Mouse (Mus musculus) lung, embryonic 15.5 days (tissue): Measurements from ENCODE around the gene Adamts7. TPM values are rescaled to one million over a fixed set of nuclear protein-coding genes. Genes with fewer than 3 reads are reported as not detected.

Source experiments
- ATAC-seq: fragments of 200-750 bp; cut with Nextera tagmentation; 2 replicates; pipeline ENCODE4 v1.8.0; 2017; ENCODE audit warnings: moderate number of reproducible peaks, borderline replicate concordance; ENCODE audit not compliant: low FRiP score, low TSS enrichment; ENCODE audit errors: extremely low read depth
- H3K27ac ChIP-seq: fragments of 300-500 bp; sonication (generic); 2 replicates; pipeline ENCODE4 v1.5.1; 2015; ENCODE audit warnings: moderate library complexity, mild to moderate bottlenecking, inconsistent platforms
- H3K27me3 ChIP-seq: fragments of 300-500 bp; sonication (generic); 2 replicates; pipeline ENCODE4 v1.6.1; 2015; ENCODE audit warnings: inconsistent platforms
- H3K36me3 ChIP-seq: fragments of 300-500 bp; sonication (generic); 2 replicates; pipeline ENCODE4 v1.6.1; 2015; ENCODE audit warnings: inconsistent platforms
- H3K4me1 ChIP-seq: fragments of 300-500 bp; sonication (generic); 2 replicates; pipeline ENCODE4 v1.6.1; 2015; ENCODE audit warnings: inconsistent platforms
- H3K4me2 ChIP-seq: fragments of 300-500 bp; sonication (generic); 2 replicates; pipeline ENCODE4 v1.6.1; 2015; ENCODE audit warnings: inconsistent platforms, mild to moderate bottlenecking, moderate library complexity
- H3K4me3 ChIP-seq: fragments of 300-500 bp; sonication (generic); 2 replicates; pipeline ENCODE4 v1.5.1; 2015; ENCODE audit warnings: mild to moderate bottlenecking, inconsistent platforms
- H3K9ac ChIP-seq: fragments of 300-500 bp; sonication (generic); 2 replicates; pipeline ENCODE4 v1.6.1; 2015; ENCODE audit warnings: inconsistent platforms
- H3K9me3 ChIP-seq: fragments of 300-500 bp; sonication (generic); 2 replicates; pipeline ENCODE4 v1.6.1; 2016; ENCODE audit warnings: inconsistent platforms
- WGBS: fragments of 180-500 bp; shearing (Covaris S2); methylation state at CpG from one replicate; pipeline ENCODE4 v1.1.7; 2015; 5-methylcytosine and 5-hydroxymethylcytosine counted together
- polyA plus RNA-seq: library from polyadenylated mRNA; unstranded; fragments of >200 nt; fragmentation: Nextera tagmentation; extraction: Ambion mirVana; gene quantifications from 2 replicates; pipeline ENCODE4 v1.2.1, GENCODE M21; 2015

The Adamts7 gene
- polyA plus RNA-seq, 1 experiment from 2014 or later = 20.9 TPM

DNA sequence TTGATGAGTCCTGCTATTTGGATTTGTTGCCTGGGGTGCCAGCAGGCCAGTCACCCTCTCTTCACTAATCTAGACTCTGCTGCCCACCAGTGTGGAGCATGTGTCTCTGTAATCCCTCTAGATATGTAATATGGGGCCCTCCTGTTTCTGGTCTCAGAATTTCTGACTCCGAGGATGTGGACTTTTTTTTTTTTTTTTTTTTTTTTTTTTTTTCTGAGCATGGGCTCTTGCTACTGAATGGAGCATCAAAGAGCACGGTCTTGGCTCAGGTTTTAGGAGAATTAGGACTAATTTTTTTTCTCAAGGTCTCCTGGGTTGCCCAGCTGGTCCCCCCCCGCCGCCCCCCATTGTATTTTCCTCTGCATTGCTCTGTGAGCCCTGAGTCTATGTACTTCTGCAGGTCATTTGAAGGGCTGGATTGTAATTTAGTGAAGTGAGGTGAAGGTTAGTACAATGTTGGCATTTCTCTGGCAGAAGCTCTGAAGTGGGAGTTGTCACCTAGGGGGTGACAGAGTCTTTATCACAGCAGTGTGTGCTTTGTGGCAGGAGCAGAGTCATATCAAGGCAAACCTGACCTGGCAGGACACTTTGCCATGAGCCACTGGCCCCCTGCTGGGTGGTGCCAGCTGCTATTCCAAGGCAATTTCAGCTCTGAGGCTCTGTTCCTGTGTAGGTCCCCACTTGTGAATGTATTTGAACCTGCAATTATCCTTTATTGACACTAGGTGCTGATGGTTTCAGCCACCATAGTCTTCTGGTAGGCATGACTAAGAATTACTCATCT, 2.0 kb downstream of the Adamts7 start:
- no peak for ATAC-seq
- H3K36me3 ChIP-seq = no peaks in the 10 kb centered on the region
- H3K4me1 ChIP-seq = peaks cover 26% of the 10 kb centered on the region
- no peak overlapping the region for H3K4me3 ChIP-seq
- no peak overlapping the region for H3K27ac ChIP-seq
- WGBS = 58% methylated on average over 4 of the region's 4 CpGs
- peak overlapping the region; percentile 85 for H3K4me2 ChIP-seq
- H3K27me3 ChIP-seq = no peaks in the 10 kb centered on the region
- no peak overlapping the region for H3K9ac ChIP-seq
- no peaks in the 10 kb centered on the region for H3K9me3 ChIP-seq

- ATAC-seq = no peak
- Histone ChIP-seq H3K27ac (no peak overlapping the region), H3K9me3 (no peaks in the 10 kb centered on the region), H3K4me2 (no peak overlapping the region), H3K36me3 (no peaks in the 10 kb centered on the region), H3K4me1 (peaks cover 26% of the 10 kb centered on the region), H3K4me3 (no peak overlapping the region), H3K27me3 (no peaks in the 10 kb centered on the region), H3K9ac (no peak overlapping the region)
- 73% methylated on average over 4 of the region's 4 CpGs for WGBS
Observed at GRCm38 (mm10) chr9:90165590-90165989, 2.7 kb downstream of the Adamts7 start.

- Histone ChIP-seq H3K9ac (no peak overlapping the region), H3K4me1 (peaks cover 26% of the 10 kb centered on the region), H3K36me3 (no peaks in the 10 kb centered on the region), H3K9me3 (no peaks in the 10 kb centered on the region), H3K4me3 (no peak overlapping the region), H3K27me3 (no peaks in the 10 kb centered on the region), H3K4me2 (no peak overlapping the region), H3K27ac (no peak overlapping the region)
- no peak for ATAC-seq
- WGBS = 61% methylated on average over 5 of the region's 5 CpGs
Observed at GRCm38 (mm10) chr9:90166615-90167014, 3.7 kb downstream of the Adamts7 start.

DNA sequence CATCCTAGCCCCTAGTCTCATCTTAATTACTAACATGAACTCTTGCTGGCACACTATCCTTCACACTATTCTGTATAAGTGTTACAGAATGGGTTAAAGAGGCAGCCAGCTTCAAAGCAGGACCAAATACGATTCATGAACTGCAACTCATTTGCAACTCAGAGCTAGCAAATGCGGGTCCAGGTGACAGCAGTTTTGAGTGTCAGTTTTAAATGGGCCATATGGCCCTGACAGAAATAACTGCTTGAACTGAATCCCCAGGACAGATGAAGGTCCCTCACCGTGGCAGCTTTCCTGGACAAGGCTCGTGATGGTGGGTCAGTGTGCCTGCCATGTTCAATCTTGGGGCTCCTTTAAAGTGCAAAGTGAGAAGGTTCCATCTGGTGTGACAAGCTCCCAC, 7.1 kb downstream of the Adamts7 start:
- Histone ChIP-seq H3K4me1 (peaks cover 11% of the 10 kb centered on the region; the same call in 1 of the 2 replicates), H3K9ac (no peak overlapping the region), H3K27me3 (no peaks in the 10 kb centered on the region), H3K27ac (no peak overlapping the region), H3K36me3 (peaks cover 15% of the 10 kb centered on the region; the same call in 1 of the 2 replicates), H3K9me3 (no peaks in the 10 kb centered on the region), H3K4me2 (no peak overlapping the region), H3K4me3 (no peak overlapping the region)
- ATAC-seq = no peak
- WGBS = 52% methylated on average over 4 of the region's 4 CpGs

DNA sequence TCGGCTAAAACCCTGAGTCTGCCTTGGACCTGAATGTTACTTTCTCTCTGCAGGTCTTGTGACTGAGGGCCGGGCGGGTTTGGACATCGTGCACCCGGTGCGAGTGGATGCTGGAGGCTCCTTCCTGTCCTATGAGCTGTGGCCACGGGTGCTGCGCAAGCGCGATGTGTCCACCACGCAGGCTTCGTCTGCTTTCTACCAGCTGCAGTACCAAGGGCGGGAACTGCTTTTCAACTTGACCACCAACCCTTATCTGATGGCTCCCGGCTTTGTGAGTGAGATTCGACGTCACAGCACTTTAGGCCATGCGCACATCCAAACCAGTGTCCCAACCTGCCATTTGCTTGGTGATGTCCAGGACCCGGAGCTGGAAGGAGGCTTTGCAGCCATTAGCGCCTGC, 8.6 kb downstream of the Adamts7 start:
- no peak overlapping the region for H3K4me2 ChIP-seq
- no peaks in the 10 kb centered on the region for H3K27me3 ChIP-seq
- H3K27ac ChIP-seq = no peak overlapping the region
- peaks cover 15% of the 10 kb centered on the region; the same call in 1 of the 2 replicates for H3K36me3 ChIP-seq
- ATAC-seq = no peak
- no peak overlapping the region for H3K4me3 ChIP-seq
- H3K9ac ChIP-seq = no peak overlapping the region
- 91% methylated on average over 19 of the region's 19 CpGs for WGBS
- 0 out of 2 replicates have a peak, but pooled peaks cover 5% of the 10 kb centered on the region for H3K4me1 ChIP-seq
- no peaks in the 10 kb centered on the region for H3K9me3 ChIP-seq

GRCm38 (mm10) chr9:90172528-90173321, 9.9 kb downstream of the Adamts7 start:
- H3K4me2 ChIP-seq = no peak overlapping the region
- no peak overlapping the region for H3K27ac ChIP-seq
- H3K27me3 ChIP-seq = no peaks in the 10 kb centered on the region
- no peaks in the 10 kb centered on the region for H3K4me1 ChIP-seq
- H3K4me3 ChIP-seq = no peak overlapping the region
- H3K9ac ChIP-seq = no peak overlapping the region
- ATAC-seq = no peak
- H3K36me3 ChIP-seq = peaks cover 15% of the 10 kb centered on the region; the same call in 1 of the 2 replicates
- 75% methylated on average over 8 of the region's 8 CpGs for WGBS
- H3K9me3 ChIP-seq = no peaks in the 10 kb centered on the region

DNA sequence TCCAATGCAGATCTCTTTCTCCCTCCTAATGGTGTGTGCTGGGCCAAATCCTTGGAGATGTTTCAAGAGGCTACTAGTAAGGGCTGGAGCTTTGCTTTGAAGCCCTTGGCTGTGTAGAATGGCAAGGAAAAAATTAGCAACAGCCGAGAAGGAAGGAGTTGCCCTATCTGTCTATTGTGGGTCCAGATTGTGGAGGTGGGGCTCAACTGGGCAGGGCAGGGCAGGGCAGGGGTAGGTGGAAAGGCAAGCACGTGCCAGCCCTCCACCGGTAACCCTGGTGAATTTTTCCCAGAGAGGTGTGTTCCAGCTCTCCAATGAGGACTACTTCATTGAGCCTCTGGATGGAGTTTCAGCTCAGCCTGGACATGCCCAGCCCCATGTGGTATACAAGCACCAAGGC, 10.5 kb downstream of the Adamts7 start:
- Histone ChIP-seq H3K4me3 (no peak overlapping the region), H3K9ac (no peak overlapping the region), H3K27me3 (no peaks in the 10 kb centered on the region), H3K27ac (no peak overlapping the region), H3K4me1 (no peaks in the 10 kb centered on the region), H3K9me3 (no peaks in the 10 kb centered on the region), H3K4me2 (no peak overlapping the region), H3K36me3 (peaks cover 19% of the 10 kb centered on the region; the same call in 1 of the 2 replicates)
- no peak for ATAC-seq
- 71% methylated on average over 3 of the region's 3 CpGs for WGBS

- no peaks in the 10 kb centered on the region for H3K9me3 ChIP-seq
- H3K4me2 ChIP-seq = no peak overlapping the region
- no peak overlapping the region for H3K9ac ChIP-seq
- H3K27me3 ChIP-seq = no peaks in the 10 kb centered on the region
- no peak overlapping the region for H3K4me3 ChIP-seq
- peaks cover 28% of the 10 kb centered on the region for H3K4me1 ChIP-seq
- no peak for ATAC-seq
- peaks cover 13% of the 10 kb centered on the region; the same call in 1 of the 2 replicates for H3K36me3 ChIP-seq
- WGBS = 75% methylated on average over 5 of the region's 5 CpGs
- no peak overlapping the region for H3K27ac ChIP-seq
Observed at GRCm38 (mm10) chr9:90179409-90179808, 16.5 kb downstream of the Adamts7 start.

GRCm38 (mm10) chr9:90181656-90182388, 19.0 kb downstream of the Adamts7 start:
- H3K9me3 ChIP-seq = no peaks in the 10 kb centered on the region
- no peaks in the 10 kb centered on the region for H3K27me3 ChIP-seq
- H3K27ac ChIP-seq = peak overlapping the region; percentile 79
- H3K9ac ChIP-seq = no peak overlapping the region
- H3K4me2 ChIP-seq = no peak overlapping the region; the same call in 1 of the 2 replicates
- H3K36me3 ChIP-seq = peaks cover 14% of the 10 kb centered on the region; the same call in 1 of the 2 replicates
- H3K4me1 ChIP-seq = peaks cover 41% of the 10 kb centered on the region
- WGBS = 52% methylated on average over 6 of the region's 6 CpGs
- no peak overlapping the region for H3K4me3 ChIP-seq
- ATAC-seq = no peak

- peaks cover 18% of the 10 kb centered on the region; the same call in 1 of the 2 replicates for H3K36me3 ChIP-seq
- ATAC-seq = peak; percentile 77; the same call in 1 of the 2 replicates
- peaks cover 41% of the 10 kb centered on the region for H3K4me1 ChIP-seq
- 41% methylated on average over 18 of the region's 18 CpGs for WGBS
- H3K27ac ChIP-seq = peak overlapping the region; percentile 79
- no peak overlapping the region for H3K9ac ChIP-seq
- no peaks in the 10 kb centered on the region for H3K27me3 ChIP-seq
- no peak overlapping the region for H3K4me3 ChIP-seq
- H3K9me3 ChIP-seq = no peaks in the 10 kb centered on the region
- H3K4me2 ChIP-seq = peak overlapping the region; percentile 23; the same call in 1 of the 2 replicates
Observed at GRCm38 (mm10) chr9:90182636-90183421, 20.0 kb downstream of the Adamts7 start.

DNA sequence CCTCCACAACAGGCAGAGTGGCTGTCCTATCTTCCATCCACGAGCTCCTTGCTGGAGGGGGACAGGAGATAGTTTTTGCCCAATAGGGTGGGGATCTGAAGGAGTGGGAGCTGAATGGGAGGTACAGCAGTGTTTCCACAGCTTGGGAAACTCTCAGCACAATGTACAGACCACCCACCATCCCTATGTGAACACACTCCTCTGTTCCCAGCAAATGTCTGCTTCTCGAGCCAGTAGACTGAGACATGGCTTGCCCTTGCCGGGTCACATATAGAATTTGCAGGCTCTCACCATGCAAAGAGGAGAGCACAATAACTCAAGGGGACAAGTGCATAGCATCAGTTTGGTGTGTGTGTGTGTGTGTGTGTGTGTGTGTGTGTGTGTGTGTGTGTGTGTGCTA, 20.7 kb downstream of the Adamts7 start:
- Histone ChIP-seq H3K4me2 (no peak overlapping the region), H3K36me3 (peaks cover 14% of the 10 kb centered on the region), H3K9me3 (no peaks in the 10 kb centered on the region), H3K4me3 (no peak overlapping the region), H3K4me1 (peaks cover 41% of the 10 kb centered on the region), H3K27ac (peak overlapping the region; percentile 79), H3K9ac (no peak overlapping the region), H3K27me3 (no peaks in the 10 kb centered on the region)
- 38% methylated on average over 3 of the region's 3 CpGs for WGBS
- ATAC-seq = peak; percentile 49
